Mouse (Mus musculus): ENCODE data around the gene Itga4.

- TF ChIP-seq CTCF (IDR thresholded peaks at IDR 0.05; ENCODE audit: control insufficient read depth, insufficient read depth, insufficient replicate concordance, low read depth, low read length) = no peak
- TF ChIP-seq POLR2A (IDR thresholded peaks at IDR 0.05; ENCODE audit: control insufficient read depth, low read depth, low read length) = no peak
Measured at GRCm38 (mm10) chr2:79315108-79315507, 59.9 kb downstream of the Itga4 start.
